Mouse (Mus musculus): ENCODE measurements around the gene Hpse2.
"Not testable (repeated sequence)": the region's sequence is repeated elsewhere in the genome, so short reads cannot be mapped to it uniquely, and the experiment has no call there.

Gene Hpse2

DNA sequence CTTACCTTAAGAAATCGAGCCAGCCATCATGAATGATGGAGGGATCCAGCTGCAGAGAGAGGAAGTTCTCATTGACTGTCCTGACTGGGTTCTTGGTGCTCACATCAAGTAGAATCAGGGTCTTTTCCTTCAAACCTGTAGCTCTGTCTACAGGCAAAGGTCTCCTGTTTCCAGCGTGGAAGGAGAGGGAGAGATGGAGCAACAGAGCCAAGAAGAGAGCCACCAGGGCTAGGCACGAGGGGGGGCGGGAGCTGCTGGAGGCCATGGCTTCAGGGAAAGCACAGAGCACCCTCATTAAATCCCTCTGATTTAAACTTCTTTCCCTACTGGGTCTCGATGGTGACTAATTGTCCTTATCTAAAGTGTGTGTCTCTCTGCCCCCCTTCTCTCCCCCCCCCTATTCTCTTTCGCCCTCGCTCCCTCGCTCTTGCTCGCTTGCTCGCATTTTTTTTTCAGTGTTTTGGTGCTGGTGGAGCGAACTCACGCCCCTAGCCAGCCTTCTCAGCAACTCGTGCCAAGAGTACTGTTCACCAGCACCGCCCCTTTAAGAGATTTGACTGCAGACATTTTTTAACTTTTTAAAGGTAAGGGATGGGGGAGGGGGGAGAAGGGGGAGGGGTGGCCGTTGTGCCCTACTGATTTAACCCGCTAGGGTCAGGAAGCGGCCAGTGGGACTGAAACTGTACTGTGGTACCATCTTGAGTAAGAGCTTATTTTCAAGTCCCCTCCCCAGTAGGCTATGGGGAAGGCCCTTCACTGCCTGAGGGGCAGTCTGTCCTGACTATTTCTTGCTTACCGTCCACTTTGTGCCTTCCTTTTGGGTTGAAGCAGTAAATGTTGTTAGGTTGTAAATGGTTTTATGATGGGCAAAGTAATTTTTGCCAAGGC lies at the start of gene Hpse2:
Hpse2 (minus strand) TSS at position 339 of the 888 bp plus-strand sequence.
- no peak for DNase-seq

GRCm38 (mm10) chr19:43427446-43428224 lies 39.5 kb upstream of the Hpse2 start:
- DNase-seq: no peak

DNA sequence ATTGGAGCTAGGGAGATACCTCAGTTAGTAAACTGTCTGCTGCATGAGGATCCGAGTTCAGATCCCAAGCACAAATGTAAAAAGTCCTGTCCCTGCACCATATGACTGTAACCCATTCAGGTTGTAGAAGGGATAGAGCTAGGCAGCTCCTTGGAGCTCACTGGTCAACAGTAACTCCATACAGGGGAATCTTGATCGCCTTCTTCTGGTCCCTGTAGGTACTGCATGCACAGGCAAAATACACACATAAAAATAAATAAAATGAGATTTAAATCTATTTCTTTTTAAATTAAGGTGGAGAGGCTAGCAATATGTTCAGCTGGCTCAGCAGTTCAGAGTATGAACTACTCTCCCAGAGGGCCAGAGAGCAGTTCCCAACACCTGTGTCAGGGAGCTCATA lies 35.9 kb upstream of the Hpse2 start:
- no peak for DNase-seq

GRCm38 (mm10) chr19:43420506-43420905 lies 32.4 kb upstream of the Hpse2 start:
- DNase-seq: no peak

- DNase-seq: no peak
These were observed 27.4 kb upstream of the Hpse2 start for GRCm38 (mm10) chr19:43415565-43415964.

DNA sequence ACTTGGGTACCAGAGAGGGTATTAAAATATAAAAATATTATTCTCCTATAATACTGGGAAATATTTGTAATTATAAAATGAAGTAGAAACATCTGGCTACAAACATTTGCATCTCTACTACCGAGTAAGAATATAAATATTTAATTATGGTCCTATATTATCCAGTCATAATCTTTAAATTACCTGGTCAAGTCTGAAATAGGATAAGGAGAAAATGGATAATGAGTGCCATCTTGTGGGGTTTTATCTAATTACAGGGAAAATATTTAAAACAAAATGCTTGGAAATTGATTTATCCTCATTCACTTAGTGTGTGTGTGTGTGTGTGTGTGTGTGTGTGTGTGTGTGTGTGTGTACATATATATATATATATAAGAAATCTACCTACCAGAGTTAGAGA lies 19.0 kb upstream of the Hpse2 start:
- DNase-seq: no peak

DNA sequence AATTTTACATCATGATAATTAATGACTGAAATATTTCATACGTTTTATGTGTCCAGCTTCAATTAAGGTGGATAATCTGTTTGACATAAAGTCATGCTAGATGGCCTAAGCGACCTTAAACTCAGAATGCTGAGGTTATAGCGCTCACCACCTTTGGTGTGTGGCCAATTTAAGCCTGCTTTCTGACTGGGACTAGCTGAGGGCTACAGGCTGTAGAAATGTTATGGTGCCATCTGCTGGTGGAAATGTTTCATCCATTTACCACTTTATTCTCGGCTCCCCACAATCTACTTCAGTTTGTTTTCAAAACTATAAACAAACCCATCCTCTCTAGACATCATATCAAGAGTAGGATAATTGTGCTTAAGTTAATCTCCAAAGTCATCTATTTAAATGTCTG lies 8.2 kb upstream of the Hpse2 start:
- peak; percentile 12 to 17 for DNase-seq

GRCm38 (mm10) chr19:43387071-43387770 lies 934 bp downstream of the Hpse2 start:
- no peak for DNase-seq

DNA sequence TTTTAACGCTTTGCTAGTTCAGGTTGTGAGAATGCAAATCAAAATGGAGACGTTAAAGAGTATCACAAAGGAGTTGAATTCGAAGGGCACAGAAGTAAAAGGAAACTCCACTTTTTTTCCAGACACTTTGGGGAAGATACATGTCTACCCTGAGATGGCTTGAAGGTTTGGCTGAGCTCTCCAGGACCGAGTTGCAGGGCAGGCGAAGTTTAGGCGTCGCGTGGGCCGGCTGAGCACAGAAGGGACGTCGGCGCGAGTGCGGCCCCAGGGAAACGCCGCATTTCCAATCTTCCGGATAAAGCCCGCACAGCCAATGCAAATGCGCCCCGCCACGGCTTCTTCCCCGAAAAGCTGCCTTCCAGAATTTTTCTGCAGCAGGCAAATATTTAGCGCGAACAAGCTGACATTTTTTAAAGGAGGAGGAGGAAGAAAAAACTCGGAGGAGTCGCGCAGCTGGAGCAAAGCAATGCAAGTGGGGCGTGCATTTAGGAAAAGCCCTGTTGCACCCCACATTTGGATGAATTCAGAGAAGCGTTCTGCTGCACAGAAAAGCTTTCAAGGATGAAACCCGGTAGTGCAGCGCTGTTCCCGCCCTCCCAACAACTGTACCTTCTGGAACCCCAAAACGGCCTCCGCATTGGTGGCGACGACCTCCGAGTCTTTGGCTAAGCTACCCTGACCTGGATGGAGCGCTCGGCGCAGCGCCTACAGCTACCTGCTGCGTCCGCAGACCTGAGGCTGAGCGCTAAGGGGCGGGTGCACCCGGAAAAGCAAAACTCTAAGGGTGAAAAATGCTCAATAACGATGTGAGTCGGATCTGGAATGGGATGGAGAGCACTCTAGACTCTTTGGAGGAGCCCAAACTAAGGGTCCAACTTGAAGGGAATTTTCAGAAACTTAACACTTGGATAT lies 1.9 kb downstream of the Hpse2 start:
- no peak for DNase-seq

GRCm38 (mm10) chr19:43385451-43385850 lies 2.7 kb downstream of the Hpse2 start:
- no peak for DNase-seq

DNA sequence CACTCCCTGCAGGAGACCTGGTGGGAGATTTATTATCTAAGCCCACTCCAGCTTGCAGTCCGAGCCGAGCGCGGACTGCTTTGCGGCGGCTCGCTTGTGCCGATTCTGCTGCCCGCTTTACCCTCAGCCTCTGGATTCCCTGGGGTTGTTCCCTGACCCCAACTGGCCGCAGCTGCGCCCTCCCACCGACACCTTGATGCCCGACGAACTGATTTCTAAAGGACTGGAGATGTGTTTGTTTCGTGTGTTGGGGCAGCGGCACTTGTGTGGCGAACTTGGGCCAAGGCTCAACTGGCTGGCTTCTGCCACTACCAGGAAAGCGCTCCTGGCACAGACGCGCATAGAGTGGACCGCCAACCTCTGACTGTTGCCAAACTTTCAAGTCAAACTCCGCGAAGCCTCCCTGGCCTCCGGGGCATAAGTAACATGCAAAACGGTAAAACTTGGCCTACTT lies 3.1 kb downstream of the Hpse2 start:
- DNase-seq: peak in 1 of 2 experiments; percentile 5

DNA sequence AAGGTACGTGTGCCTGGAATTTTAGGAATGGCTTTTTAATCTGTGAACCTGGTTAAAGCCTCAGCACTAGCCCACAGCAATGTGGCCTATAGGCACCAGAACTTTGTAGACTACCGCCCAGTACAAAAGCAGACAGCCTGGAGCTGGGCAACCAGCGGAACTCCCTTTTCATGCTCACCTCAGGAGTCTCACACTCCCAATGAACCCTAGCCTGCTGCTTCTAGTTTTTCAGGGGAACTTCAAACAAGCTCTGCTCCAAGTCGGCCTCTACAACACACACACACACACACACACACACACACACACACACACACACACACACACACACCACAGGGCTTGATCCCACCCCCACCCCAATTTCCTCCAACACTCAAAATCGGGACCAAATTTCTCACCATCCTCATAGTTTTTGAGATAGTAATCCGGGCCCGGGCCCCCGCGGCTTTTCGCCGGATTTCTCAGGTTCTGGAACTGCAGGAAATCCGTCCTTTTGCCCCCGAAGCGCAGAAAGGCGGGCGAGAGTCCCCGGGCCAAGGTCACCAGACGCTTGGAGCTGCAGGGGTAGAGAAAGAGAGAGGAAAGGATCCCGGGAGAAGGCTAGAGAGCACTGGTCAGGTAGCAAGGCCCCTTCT lies 3.7 kb downstream of the Hpse2 start:
- DNase-seq: no peak

GRCm38 (mm10) chr19:43358830-43359229 lies 29.3 kb downstream of the Hpse2 start:
- no peak for DNase-seq

GRCm38 (mm10) chr19:43311125-43311524 lies 77.0 kb downstream of the Hpse2 start:
- peak in 1 of 2 experiments; percentile 35 for DNase-seq

DNA sequence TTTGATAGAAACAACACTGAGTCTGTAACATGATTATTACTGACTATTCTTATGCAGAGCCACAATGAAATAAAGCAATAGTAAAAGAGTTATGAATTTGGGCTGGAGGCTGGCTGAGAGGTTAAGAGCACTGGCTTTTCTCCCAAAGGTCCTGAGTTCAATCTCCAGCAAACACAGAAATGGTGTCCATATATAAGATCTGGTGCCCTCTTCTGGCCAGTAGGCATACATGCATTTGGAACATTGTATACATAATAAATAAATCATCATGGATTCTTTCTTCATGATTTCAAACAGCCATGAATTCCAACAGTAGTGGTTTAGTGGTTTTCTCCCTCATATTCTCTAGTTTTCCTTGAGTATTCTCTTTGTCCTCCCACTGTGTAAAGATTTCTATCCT lies 81.4 kb downstream of the Hpse2 start:
- DNase-seq: no peak

GRCm38 (mm10) chr19:43281336-43281735 lies 106.8 kb downstream of the Hpse2 start:
- not testable (repeated sequence) for DNase-seq

GRCm38 (mm10) chr19:43243993-43244392 lies 144.2 kb downstream of the Hpse2 start:
- DNase-seq: no peak

DNA sequence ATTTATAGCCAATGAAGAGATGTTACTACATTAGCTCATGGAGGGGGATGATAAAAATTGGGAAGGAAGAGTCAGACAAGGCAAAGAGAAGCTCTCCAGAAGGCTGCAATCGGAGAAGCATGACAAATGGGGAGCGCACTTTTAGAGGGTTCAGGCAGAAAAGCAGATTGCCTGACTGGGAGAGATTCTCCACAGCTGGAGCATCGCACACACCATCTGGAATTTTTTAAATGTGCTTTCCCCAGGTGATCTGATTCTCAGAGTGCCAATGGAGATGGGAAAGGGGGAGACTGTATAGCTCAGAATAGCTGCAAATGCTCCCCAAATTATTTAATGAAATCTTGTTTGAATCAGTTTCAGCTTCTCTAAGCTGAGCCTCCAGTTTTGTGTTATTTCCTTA lies 156.4 kb downstream of the Hpse2 start:
- no peak for DNase-seq

DNA sequence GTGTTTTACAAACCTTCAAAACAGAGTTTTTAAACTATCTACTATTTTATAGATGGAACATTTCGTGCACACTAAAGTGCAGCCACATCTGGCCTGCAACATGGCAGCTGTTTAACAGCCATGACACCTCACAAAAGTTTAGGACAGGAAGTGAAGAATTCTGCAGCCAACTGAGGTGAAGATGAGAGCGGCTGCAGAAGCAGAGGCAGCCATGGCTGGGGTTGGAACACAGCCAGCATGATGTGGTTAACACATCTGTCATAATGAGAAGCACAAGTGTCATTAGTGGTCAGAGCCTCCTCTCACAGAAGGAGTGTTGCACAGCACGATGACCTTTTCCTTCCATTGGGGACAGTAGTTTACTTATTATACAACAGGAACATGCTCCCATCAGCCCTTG lies 194.6 kb downstream of the Hpse2 start:
- DNase-seq: no peak

DNA sequence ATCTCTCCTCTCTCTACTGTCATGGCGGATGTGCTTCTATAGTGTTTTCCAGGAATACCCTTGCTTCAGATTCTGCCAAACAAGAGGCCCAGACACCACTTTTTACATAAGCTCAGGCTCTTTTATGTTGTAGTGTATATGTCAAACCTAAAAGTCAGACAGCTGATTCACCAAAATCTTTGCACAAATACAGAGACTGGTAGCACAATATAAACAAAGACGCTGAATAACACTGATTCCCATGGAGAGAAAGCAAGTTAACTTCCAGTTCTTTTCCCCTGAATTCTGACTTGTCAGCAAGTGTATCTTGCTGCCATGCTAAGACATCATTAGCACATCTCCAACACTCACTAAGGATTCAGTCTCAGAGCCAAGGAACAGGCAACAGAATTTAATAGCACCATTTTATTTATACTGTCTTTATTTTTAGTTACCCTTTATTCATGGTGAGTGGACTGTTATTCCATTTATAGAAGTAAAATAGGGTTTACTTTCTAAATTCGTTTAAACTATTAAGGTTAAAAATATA lies 212.7 kb downstream of the Hpse2 start:
- no peak for DNase-seq

DNA sequence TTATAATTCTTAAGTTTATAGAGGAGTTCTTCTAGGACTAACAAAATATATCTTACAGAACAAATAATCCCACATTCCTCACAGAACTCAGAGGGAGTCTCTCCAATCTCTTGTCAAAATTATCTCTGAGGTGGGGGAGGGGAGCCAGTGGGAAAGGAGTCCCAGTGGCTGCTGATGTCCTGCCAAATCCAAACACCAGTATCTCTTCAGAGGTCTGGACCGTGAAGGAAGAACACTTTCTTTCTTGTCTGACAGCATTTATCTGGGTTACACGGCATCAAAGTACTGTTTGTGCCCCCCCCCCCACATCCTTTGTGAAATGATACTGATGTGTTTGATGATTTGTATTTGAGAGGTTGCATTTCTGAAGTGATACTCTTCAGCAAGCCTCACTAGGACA lies 213.3 kb downstream of the Hpse2 start:
- DNase-seq: no peak

All from kidney, adult 8-10 months (tissue).